Mouse (Mus musculus) megakaryocyte, embryonic 14.5 days (primary cell): ENCODE measurements at regions not wholly inside any gene's neighbourhood (a gene's known extent, or its start where the extent isn't known, plus 50 kb on each side); places are given as distances from the start of the nearest gene placed in this dataset.

Experiments used
- FLI1 ChIP-seq: IDR thresholded peaks from 2 replicates; pipeline ENCODE4 v1.6.1; 2012; ENCODE audit warnings: low read length, inconsistent platforms, mixed read lengths
- GATA1 ChIP-seq: IDR thresholded peaks from 3 replicates; pipeline ENCODE4 v1.6.1; 2012; ENCODE audit warnings: mixed read lengths, low read length, inconsistent platforms, borderline replicate concordance

DNA sequence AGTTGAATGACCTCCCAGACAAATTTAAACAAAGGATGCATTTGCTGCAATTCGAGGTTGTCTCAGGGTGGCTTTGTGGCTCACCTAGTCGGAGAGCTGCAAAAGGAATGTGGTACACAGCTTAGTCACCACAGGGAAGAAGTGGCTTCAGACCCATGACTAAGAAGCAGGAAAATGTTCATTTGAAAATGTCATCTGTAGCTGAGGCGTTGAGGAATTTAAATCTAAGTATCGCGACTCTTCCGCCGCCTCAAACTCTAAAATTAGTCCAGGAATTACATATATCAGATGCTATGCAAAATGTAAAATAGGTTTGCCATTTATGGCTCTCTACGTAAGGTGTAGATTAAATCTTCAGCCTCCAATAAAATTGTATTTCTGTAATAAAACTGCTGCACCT lies 325.9 kb downstream of the Mtx2 start:
- no peak for TF ChIP-seq GATA1
- TF ChIP-seq FLI1, result no peak
